Mouse (Mus musculus): ENCODE data around the gene Fosb. TPM values are rescaled to one million over a fixed set of nuclear protein-coding genes. Genes with fewer than 3 reads are reported as not detected.

Fosb gene
- total RNA-seq, 2 experiments from 2014 or later = 1.2 to 1.3 TPM

DNA sequence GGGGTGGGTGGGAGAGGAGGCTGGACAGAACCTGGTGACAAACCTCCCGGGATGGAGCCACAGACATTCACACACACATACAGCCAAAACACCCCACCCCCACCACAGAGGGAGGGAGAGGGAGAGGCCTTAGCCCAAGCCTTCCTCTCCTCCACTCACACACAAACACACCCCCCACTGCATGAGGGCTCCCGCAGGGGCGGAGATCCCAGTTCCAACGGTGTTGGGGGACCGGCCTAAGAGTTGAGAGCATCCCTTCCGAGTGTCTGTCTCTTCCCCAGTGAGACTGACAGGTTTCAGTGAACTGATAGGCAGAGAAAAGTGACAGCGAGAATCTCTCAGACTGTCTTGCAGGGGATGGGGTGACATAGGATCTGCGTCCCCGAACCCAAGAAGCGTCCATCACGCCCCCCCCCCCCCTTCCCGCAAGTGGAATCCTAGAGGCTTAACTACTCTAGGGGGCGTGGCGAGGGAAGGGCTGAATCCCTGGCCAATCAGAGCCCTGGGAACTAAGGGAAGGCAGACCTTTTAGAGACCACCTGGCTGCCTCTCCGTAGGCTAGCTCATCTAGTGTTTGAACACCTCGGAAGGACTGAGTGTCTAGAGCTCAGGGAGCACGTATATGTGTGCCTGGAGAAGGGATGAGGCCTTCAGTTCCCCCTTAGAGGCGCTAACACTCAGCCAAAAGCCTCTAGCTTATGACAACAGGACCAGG is 2.0 kb downstream of the Fosb start:
- peak; percentile 81 for DNase-seq
- intact Hi-C loops (cut with DNase I) = no loop called here

- DNase-seq = no peak
- intact Hi-C loops (cut with DNase I) = no loop called here
Measured at GRCm38 (mm10) chr7:19306819-19307738, 2.8 kb downstream of the Fosb start.

GRCm38 (mm10) chr7:19305796-19306765 is 3.8 kb downstream of the Fosb start:
- intact Hi-C loops (cut with DNase I) = no loop called here

GRCm38 (mm10) chr7:19305413-19305735 is 4.5 kb downstream of the Fosb start:
- no peak for DNase-seq
- intact Hi-C loops (cut with DNase I) = no loop called here

More at GRCm38 (mm10) chr7:19305796-19306765, 3.8 kb downstream of the Fosb start:
- DNase-seq = no peak

- intact Hi-C loops (cut with DNase I) = no loop called here
- DNase-seq = no peak
Measured at GRCm38 (mm10) chr7:19304501-19305412, 5.1 kb downstream of the Fosb start.

- intact Hi-C loops (cut with DNase I) = no loop called here
- peak; percentile 81 for DNase-seq
Measured at GRCm38 (mm10) chr7:19303770-19304169, 6.1 kb downstream of the Fosb start.

DNA sequence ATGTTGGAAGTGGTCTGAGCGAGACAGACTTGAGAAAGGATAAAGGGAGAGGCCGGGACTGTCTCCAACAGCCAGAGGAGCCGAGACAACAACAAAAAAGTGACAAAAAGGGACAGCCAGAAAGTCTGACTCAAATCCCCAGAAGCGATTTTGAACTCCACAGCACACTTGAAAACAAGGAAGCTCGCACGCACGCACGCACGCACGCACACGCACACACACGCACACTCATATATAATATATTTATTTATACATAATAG is 6.9 kb downstream of the Fosb start:
- intact Hi-C loops (cut with DNase I) = no loop called here
- no peak for DNase-seq

DNA sequence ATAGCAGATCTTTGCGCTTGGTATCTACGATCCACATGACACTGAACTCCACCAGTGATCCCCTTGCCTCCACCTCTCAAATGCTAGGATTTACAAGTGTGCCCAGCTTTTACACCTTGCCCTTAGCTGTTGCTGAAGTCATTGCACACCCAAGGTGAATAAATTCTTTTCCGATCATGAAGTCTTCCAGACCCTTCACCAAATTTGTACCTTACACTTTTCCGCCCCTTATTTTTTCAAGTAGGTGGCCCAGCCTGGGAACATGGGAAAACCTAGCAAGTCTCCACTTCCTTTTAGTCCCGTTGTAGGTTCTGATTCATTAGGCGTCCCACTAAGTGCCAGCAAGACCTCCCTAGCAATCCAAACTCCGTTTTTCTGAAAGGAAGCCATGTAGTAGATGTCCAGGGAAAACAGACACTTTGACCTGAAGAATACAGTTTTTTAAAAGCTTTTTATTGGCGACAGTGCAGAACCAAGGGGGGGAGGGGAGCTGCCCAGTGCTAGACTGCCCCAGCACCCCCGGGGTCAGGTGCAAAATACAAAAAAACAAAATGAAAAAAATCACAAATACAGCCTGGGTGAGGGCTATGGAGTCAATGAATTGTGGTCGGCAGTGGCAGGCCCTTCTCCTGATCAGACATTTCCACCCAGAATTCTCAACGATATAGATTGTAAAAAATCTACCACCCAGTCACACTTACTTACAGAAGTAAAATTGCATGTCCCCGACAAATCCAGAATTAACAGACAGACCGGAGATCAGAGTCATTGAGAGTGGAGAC is 7.4 kb downstream of the Fosb start:
- no peak for DNase-seq
- intact Hi-C loops (cut with DNase I) = no loop called here

DNA sequence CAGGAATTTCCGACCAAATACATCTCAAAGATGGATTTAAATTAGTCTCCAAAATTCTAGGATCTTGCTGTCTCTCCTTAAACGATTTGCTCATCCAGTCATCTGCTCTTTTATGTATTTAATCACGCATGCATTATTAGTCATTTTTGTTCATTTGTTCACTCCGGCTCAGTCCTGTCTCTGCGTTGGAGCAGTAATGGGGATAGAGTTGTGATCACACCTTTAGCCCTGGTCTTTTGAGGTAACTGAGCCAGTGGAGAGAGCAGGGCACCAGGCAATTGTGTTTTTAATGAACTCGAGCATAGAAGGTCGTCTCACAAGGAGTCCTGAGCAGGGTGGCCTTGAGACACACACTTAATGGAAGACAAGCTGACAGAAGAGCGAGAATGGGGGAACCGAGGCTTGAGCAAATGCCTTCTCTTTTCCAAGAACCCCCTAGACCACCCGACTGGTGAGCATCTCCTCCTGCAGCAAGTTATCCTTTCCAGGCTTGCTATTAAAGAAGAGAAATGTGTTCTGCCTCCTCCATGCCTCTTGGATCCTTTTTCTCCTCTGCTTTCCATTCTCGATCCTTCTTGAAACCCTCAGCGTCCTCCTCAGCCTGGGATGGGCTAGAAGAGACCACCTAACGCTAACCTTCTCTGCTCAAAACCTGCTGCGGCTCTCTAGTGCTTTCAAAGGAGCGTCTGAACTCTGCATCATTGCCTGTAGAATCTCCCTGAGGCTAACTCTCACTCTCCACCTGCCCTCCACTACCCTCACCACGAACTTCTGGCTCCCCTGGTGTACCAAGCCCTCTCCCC is 8.2 kb downstream of the Fosb start:
- intact Hi-C loops (cut with DNase I) = loop anchor here (2.0 kb wide), 1 partner anchor 41 kb away; no protein-coding TSS in a partner anchor
- DNase-seq = no peak

GRCm38 (mm10) chr7:19300501-19301421 is 9.1 kb downstream of the Fosb start:
- peak; percentile 82 for DNase-seq
- intact Hi-C loops (cut with DNase I) = loop anchor here (2.0 kb wide), 1 partner anchor 42 kb away; no protein-coding TSS in a partner anchor

DNA sequence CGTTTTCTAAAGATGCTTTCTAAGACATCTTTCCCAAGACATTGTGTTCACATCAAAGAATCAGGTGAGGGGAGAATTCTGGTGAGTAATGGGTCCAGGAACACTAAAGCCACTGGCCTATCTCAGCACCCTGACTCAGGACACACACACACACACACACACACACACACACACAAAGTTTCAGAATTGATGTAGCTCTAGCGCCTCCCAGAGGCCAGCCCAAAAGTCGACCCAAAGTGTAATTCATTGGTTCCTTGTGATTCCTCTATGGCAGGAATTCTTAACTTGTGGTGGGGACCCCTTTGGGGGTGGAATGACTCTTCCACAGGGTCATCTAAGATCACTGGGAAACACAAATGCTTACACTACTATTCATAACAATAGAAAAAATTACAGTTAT is 10.7 kb downstream of the Fosb start:
- intact Hi-C loops (cut with DNase I) = no loop called here
- no peak for DNase-seq

GRCm38 (mm10) chr7:19297794-19298193 is 12.1 kb downstream of the Fosb start:
- intact Hi-C loops (cut with DNase I) = no loop called here
- no peak for DNase-seq

DNA sequence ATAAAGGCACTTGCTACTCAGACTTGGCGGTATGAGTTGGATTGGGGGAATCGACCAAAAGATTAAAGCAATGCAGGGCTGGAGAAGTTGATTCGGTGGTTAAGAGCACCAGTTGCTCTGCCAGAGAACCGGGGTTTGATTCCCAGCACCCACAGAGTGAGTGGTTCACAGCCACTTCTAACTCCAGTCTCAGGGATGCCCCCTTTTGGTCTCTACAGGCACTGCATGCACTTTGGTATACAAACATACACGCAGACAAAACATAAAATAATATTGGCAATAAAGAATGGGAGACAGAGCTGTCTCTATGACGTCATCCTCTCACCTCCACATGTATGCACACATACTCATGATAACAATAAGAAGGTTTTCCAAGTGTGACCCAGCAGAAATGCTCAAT is 12.8 kb downstream of the Fosb start:
- no peak for DNase-seq
- intact Hi-C loops (cut with DNase I) = no loop called here

- DNase-seq = peak; percentile 98
- intact Hi-C loops (cut with DNase I) = no loop called here
Measured at GRCm38 (mm10) chr7:19295503-19296185, 14.2 kb downstream of the Fosb start.

DNA sequence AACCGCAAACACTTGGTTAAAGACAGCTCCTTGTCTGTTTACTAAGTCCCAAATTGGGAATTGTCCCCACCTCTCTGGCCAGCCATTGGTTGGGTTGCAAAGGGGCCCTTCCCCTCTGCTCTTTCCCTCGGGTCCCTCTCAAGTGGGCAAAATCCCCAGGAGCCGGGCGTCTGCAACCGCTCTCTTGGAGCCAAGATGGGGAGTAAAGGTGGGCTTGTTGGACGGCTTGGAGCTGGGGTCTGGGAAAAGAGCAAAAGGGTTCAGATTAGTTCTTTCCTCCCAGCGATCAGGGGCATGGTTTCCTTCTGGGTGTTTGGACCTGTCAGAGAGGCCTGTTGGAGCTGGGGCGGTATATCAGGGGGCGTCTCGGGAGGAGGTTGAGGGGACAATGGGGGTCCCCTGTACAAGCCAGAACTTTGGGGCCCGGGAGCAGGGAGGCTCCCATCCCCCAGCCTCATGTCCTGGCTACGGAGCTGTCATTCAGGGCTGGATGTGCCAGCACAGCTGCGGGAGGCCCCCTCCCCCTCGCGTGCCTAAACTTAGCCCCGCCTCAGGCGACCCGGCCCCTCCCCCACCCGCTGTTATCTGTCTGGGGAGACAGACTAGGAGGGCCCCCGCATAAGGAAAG is 18.8 kb downstream of the Fosb start:
- intact Hi-C loops (cut with DNase I) = no loop called here
- no peak for DNase-seq

- intact Hi-C loops (cut with DNase I) = loop anchor here (10.0 kb wide), 1 partner anchor 50 kb away; no protein-coding TSS in a partner anchor
- DNase-seq = peak; percentile 75
Measured at GRCm38 (mm10) chr7:19284763-19285162, 25.1 kb downstream of the Fosb start.
